Mouse (Mus musculus) forebrain, embryonic 14.5 days (tissue): Measurements from ENCODE around the gene Fgf14. TPM values are rescaled to one million over a fixed set of nuclear protein-coding genes. Genes with fewer than 3 reads are reported as not detected.

Source experiments
- ATAC-seq: fragments of 200-750 bp; cut with Nextera tagmentation; 2 replicates; pipeline ENCODE4 v1.8.0; 2017; ENCODE audit warnings: mild to moderate bottlenecking, moderate library complexity
- DNase-seq: peaks from one replicate; pipeline ENCODE4 v3.0.0-alpha.2; 2015; ENCODE audit warnings: low spot score
- H3K27ac ChIP-seq: fragments of 300-500 bp; sonication (generic); 2 replicates; pipeline ENCODE4 v1.5.1; 2014; ENCODE audit warnings: low read depth, mild to moderate bottlenecking, control low read depth, low read length, moderate library complexity
- H3K27me3 ChIP-seq: fragments of 300-500 bp; sonication (generic); replicated peaks from 2 replicates; pipeline ENCODE4 v1.6.1; 2014; ENCODE audit warnings: low read length, control low read depth, mixed read lengths; ENCODE audit not compliant: control insufficient read depth, insufficient read depth
- H3K36me3 ChIP-seq: fragments of 300-500 bp; sonication (generic); 2 replicates; pipeline ENCODE4 v1.6.1; 2014; ENCODE audit warnings: low read length, control low read depth; ENCODE audit not compliant: control insufficient read depth, insufficient read depth
- H3K4me1 ChIP-seq: fragments of 300-500 bp; sonication (generic); 2 replicates; pipeline ENCODE4 v1.6.1; 2014; ENCODE audit warnings: antibody characterized with exemption, low read length, control low read depth; ENCODE audit not compliant: control insufficient read depth, insufficient read depth
- H3K4me2 ChIP-seq: fragments of 300-500 bp; sonication (generic); 2 replicates; pipeline ENCODE4 v1.6.1; 2014; ENCODE audit warnings: mild to moderate bottlenecking, control low read depth, low read length
- H3K4me3 ChIP-seq: fragments of 300-500 bp; sonication (generic); 2 replicates; pipeline ENCODE4 v1.5.1; 2014; ENCODE audit warnings: low read depth, low read length, control low read depth
- H3K9ac ChIP-seq: fragments of 300-500 bp; sonication (generic); 2 replicates; pipeline ENCODE4 v1.6.1; 2014; ENCODE audit warnings: mild to moderate bottlenecking, low read length, control low read depth, moderate library complexity
- H3K9me3 ChIP-seq: fragments of 300-500 bp; sonication (generic); replicated peaks from 2 replicates; pipeline ENCODE4 v1.6.1; 2016; ENCODE audit warnings: low read length, control low read depth, mixed read lengths; ENCODE audit not compliant: control insufficient read depth
- WGBS: fragments of 180-500 bp; shearing (Covaris S2); extraction: QIAGEN DNeasy Blood & Tissue Kit; methylation state at CpG from one replicate; pipeline ENCODE4 v1.1.7; 2014; 5-methylcytosine and 5-hydroxymethylcytosine counted together
- polyA plus RNA-seq: library from polyadenylated mRNA; unstranded; fragments of >200 nt; fragmentation: Nextera tagmentation; extraction: Ambion mirVana; gene quantifications from 2 replicates; pipeline ENCODE4 v1.2.1, GENCODE M21; 2014

Gene Fgf14
- polyA plus RNA-seq, 1 experiment from 2014 or later, result 18.9 TPM

GRCm38 (mm10) chr14:124532051-124532450 is 144.9 kb downstream of the Fgf14 start:
- Histone ChIP-seq H3K36me3 (no peaks in the 10 kb centered on the region), H3K4me3 (no peak overlapping the region), H3K4me2 (no peak overlapping the region), H3K4me1 (no peaks in the 10 kb centered on the region), H3K27me3 (no peaks in the 10 kb centered on the region), H3K27ac (no peak overlapping the region), H3K9ac (no peak overlapping the region), H3K9me3 (no peaks in the 10 kb centered on the region)
- ATAC-seq (no peak), DNase-seq (no peak)
- WGBS, result 65% methylated on average over 1 of the region's 1 CpGs

GRCm38 (mm10) chr14:124512009-124512408 is 164.9 kb downstream of the Fgf14 start:
- ATAC-seq, result no peak
- 76% methylated on average over 1 of the region's 1 CpGs for WGBS

DNA sequence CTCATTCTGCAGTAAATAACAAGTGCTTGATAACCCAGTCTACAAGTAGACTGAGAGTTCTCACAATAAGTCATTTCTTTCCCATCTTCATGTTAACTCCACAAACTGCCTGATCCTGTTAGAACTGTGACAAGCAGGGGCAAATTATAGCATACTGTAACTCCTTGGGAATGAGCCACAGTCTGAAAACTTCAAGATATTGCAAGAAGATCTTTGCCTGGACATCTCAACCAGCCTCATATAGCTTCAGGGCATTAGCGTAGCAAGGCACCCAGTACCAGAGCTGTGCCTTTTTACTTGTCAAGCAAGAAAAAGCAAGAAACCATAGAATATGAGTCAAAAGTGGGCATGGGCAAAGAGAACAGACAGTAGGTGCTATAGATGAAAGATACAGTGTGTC is 188.0 kb downstream of the Fgf14 start:
- Histone ChIP-seq H3K36me3 (no peaks in the 10 kb centered on the region), H3K4me1 (no peaks in the 10 kb centered on the region), H3K4me2 (no peak overlapping the region), H3K27me3 (no peaks in the 10 kb centered on the region), H3K27ac (no peak overlapping the region), H3K9ac (no peak overlapping the region), H3K9me3 (no peaks in the 10 kb centered on the region), H3K4me3 (no peak overlapping the region)
- 92% methylated on average over 1 of the region's 1 CpGs for WGBS
- ATAC-seq (no peak), DNase-seq (no peak)

More at GRCm38 (mm10) chr14:124512009-124512408, 164.9 kb downstream of the Fgf14 start:
- H3K4me3 ChIP-seq, result no peak overlapping the region
- no peaks in the 10 kb centered on the region for H3K36me3 ChIP-seq
- DNase-seq, result no peak
- no peaks in the 10 kb centered on the region for H3K4me1 ChIP-seq
- H3K27me3 ChIP-seq, result no peaks in the 10 kb centered on the region
- no peak overlapping the region for H3K27ac ChIP-seq
- no peak overlapping the region for H3K9ac ChIP-seq
- H3K9me3 ChIP-seq, result no peaks in the 10 kb centered on the region
- H3K4me2 ChIP-seq, result no peak overlapping the region

GRCm38 (mm10) chr14:124485261-124485660 is 191.7 kb downstream of the Fgf14 start:
- Histone ChIP-seq H3K36me3 (no peaks in the 10 kb centered on the region), H3K9ac (no peak overlapping the region), H3K27ac (no peak overlapping the region), H3K9me3 (no peaks in the 10 kb centered on the region), H3K4me3 (no peak overlapping the region), H3K4me1 (no peaks in the 10 kb centered on the region), H3K27me3 (no peaks in the 10 kb centered on the region), H3K4me2 (no peak overlapping the region)
- WGBS, result 91% methylated on average over 1 of the region's 1 CpGs
- DNase-seq (no peak), ATAC-seq (no peak)

DNA sequence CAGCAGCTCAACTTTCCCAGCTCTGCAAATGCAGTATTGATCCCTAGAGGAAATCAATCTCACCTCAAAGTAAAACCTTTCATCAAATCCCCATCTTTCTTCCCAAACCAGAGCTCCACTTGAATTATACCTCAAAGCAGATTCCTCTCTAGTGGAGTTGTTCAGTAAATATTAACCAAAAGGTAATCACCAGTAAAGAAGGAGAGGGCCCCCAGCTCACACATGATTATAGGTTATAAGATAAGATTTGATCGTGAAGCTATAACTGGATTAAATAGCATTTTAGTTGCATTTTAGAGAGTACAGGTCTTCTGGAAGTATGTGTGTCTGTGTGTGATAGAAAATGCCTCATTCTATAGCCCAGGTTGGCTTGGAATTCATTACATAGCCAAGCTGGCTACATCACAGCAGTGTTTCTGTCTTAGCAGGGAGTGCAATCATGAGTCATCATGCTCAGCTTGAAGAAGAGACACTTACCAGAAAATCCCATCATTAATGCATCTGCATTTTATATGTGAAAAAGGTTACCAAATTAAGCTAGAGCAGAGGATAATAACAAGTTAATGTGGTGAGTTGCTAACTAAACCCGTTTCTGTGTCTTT is 202.8 kb downstream of the Fgf14 start:
- WGBS, result 79% methylated on average over 2 of the region's 2 CpGs
- Histone ChIP-seq H3K9me3 (no peaks in the 10 kb centered on the region), H3K36me3 (no peaks in the 10 kb centered on the region), H3K9ac (no peak overlapping the region), H3K4me2 (no peak overlapping the region), H3K4me1 (no peaks in the 10 kb centered on the region), H3K27me3 (no peaks in the 10 kb centered on the region), H3K4me3 (no peak overlapping the region), H3K27ac (no peak overlapping the region)
- DNase-seq, result no peak
- no peak for ATAC-seq

DNA sequence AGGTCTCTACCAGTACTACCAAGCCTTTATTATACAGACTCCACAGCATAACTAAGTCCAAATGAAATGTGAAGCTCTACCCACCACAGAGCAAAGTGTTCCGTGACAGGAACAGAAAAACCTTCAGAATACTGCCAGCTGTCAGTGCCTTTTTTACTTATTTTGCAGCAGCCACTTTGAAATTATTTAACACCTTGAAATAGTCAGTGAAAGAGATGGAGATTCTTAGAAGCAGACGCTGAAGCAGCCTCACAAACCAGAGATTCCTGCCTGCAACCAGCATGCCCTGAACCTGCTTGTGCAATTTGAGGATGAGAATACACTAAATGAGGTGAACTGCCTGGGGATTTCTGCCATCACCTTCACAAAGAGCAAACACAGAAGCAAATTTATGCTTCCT is 206.0 kb downstream of the Fgf14 start:
- ATAC-seq (no peak), DNase-seq (no peak)
- Histone ChIP-seq H3K9me3 (no peaks in the 10 kb centered on the region), H3K4me3 (no peak overlapping the region), H3K36me3 (no peaks in the 10 kb centered on the region), H3K4me1 (no peaks in the 10 kb centered on the region), H3K27me3 (no peaks in the 10 kb centered on the region), H3K4me2 (no peak overlapping the region), H3K27ac (no peak overlapping the region), H3K9ac (no peak overlapping the region)
- WGBS, result 78% methylated on average over 2 of the region's 2 CpGs

DNA sequence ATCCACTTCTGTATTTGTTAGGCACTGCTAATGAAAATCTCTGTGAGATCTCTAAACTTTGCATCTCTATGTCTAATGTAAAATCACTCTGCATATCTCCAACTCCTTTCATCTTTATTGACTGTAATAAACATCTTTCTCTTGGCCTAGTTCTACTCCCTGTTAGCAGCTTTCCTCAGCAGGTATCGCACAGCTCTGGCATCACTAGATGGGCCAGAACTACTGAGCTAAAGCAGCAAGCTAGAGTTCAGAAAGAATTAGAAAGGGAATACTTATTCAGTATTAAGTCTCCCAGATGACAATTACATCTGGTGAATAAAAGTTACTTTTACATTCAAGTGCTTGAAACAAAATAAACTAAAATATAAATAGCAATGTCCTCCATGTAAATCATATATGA is 221.8 kb downstream of the Fgf14 start:
- 92% methylated on average over 1 of the region's 1 CpGs for WGBS
- H3K27ac ChIP-seq, result no peak overlapping the region
- no peak for ATAC-seq

DNA sequence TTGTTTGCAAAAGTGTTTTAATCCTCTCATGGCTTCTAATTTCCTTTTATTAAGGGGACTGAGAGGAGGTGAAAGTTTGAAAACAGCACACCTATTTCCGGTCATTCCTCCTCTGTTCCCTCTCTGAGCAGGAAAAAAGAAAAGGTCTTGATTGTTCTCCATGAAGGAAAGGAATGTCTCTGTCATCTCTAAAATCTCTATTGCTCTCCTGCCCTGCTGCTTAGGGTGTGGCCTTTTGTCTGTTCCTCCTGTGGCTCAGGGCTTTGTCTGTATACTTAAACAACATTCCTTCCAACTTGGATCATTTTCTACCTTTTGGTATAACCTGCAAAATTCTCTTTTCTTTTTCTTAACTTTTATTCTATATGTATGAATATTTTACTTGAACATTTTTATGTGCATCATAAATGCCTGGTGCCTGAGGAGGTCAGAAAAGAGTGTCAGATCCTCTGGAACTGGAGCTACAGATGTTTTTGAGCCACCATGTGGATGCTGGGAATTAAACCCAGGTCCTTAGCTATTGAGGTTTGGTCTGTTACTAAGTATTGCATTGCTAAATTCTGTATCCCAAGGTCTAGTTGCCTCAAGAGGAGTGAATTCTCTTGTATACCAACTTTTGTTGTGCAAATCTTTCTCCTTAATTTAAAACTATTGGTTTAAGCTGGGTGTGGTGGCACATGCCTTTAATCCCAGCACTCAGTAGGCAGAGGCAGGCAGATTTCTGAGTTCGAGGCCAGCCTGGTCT is 230.7 kb downstream of the Fgf14 start:
- 69% methylated on average over 2 of the region's 2 CpGs for WGBS
- Histone ChIP-seq H3K9ac (no peak overlapping the region), H3K4me3 (no peak overlapping the region), H3K9me3 (no peaks in the 10 kb centered on the region), H3K36me3 (no peaks in the 10 kb centered on the region), H3K27ac (no peak overlapping the region), H3K4me2 (no peak overlapping the region), H3K27me3 (no peaks in the 10 kb centered on the region), H3K4me1 (no peaks in the 10 kb centered on the region)
- no peak for DNase-seq
- ATAC-seq, result no peak

More for the DNA sequence above, 221.8 kb downstream of the Fgf14 start:
- Histone ChIP-seq H3K9me3 (no peaks in the 10 kb centered on the region), H3K36me3 (no peaks in the 10 kb centered on the region), H3K4me2 (no peak overlapping the region), H3K9ac (no peak overlapping the region), H3K27me3 (no peaks in the 10 kb centered on the region), H3K4me3 (no peak overlapping the region), H3K4me1 (no peaks in the 10 kb centered on the region)
- DNase-seq, result no peak

DNA sequence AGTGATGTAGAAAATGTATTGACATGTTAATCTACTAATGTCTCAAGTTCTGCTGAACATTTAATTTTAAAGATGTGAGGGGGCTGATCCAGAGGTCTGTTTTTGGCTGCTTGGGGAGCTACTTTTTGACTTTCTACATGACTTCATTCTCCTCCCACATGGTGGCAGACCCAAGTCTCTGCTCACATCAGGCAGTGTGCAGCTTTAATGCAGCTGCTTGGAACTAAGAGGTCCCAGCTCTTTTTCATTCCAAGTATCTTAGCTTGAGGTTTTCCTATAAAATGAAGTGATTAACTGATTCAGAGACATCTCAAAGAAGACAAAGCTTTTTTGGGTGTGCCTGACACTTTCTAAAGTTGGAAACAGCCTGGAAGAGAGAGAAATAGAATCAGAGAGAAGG is 232.1 kb downstream of the Fgf14 start:
- no peak overlapping the region for H3K4me3 ChIP-seq
- H3K4me1 ChIP-seq, result no peaks in the 10 kb centered on the region
- H3K9me3 ChIP-seq, result no peaks in the 10 kb centered on the region
- no peak overlapping the region for H3K27ac ChIP-seq
- no peaks in the 10 kb centered on the region for H3K36me3 ChIP-seq
- H3K27me3 ChIP-seq, result no peaks in the 10 kb centered on the region
- ATAC-seq, result no peak
- no peak overlapping the region for H3K4me2 ChIP-seq
- H3K9ac ChIP-seq, result no peak overlapping the region
- DNase-seq, result no peak
